Mouse (Mus musculus) kidney, postnatal 36 days (tissue): ENCODE results near the gene Alkbh4.
"Not testable (repeated sequence)": the region's sequence is repeated elsewhere in the genome, so short reads cannot be mapped to it uniquely, and the experiment has no call there.

Source experiments
- DNase-seq, 2 experiments: peaks; one replicate each; pipeline ENCODE4 v3.0.0; 2021 to 2022; ENCODE audit warnings: mixed read lengths in 2 of 2

Alkbh4 gene

GRCm38 (mm10) chr5:136135571-136136291 lies at the start of gene Alkbh4, which contains the start of gene Lrwd1:
Alkbh4 (plus strand) TSS chr5:136136146.
Lrwd1 (minus strand) TSS chr5:136136074.
- DNase-seq, result peak; percentile 98

GRCm38 (mm10) chr5:136086290-136086689 lies 49.7 kb upstream of the Alkbh4 start:
- DNase-seq, result no peak

- DNase-seq, result peak in 1 of 2 experiments; percentile 50
Measured at GRCm38 (mm10) chr5:136088821-136089575, 46.9 kb upstream of the Alkbh4 start.

- DNase-seq, result no peak
Measured at GRCm38 (mm10) chr5:136091927-136092326, 44.0 kb upstream of the Alkbh4 start.

- DNase-seq, result no peak
Measured at GRCm38 (mm10) chr5:136094249-136095010, 41.5 kb upstream of the Alkbh4 start.

- no peak for DNase-seq
Measured at GRCm38 (mm10) chr5:136095089-136095488, 40.9 kb upstream of the Alkbh4 start.

GRCm38 (mm10) chr5:136098536-136098935 lies 37.4 kb upstream of the Alkbh4 start:
- DNase-seq, result peak; percentile 75

GRCm38 (mm10) chr5:136102099-136102820 lies 33.7 kb upstream of the Alkbh4 start:
- peak; percentile 72 to 85 for DNase-seq

- peak in 1 of 2 experiments; percentile 42 for DNase-seq
Measured at GRCm38 (mm10) chr5:136104511-136104910, 31.4 kb upstream of the Alkbh4 start.

- no peak for DNase-seq
Measured at GRCm38 (mm10) chr5:136108486-136108885, 27.5 kb upstream of the Alkbh4 start.

GRCm38 (mm10) chr5:136109042-136109441 lies 26.9 kb upstream of the Alkbh4 start:
- DNase-seq, result no peak

- not testable (repeated sequence) for DNase-seq
Measured at GRCm38 (mm10) chr5:136113546-136113945, 22.4 kb upstream of the Alkbh4 start.

GRCm38 (mm10) chr5:136115891-136116783 lies 19.8 kb upstream of the Alkbh4 start, which contains the start of gene Polr2j:
Polr2j (plus strand) TSS chr5:136116631.
- peak; percentile 96 to 99 for DNase-seq

- no peak for DNase-seq
Measured at GRCm38 (mm10) chr5:136116784-136117112, 19.2 kb upstream of the Alkbh4 start.

- no peak for DNase-seq
Measured at GRCm38 (mm10) chr5:136122165-136122564, 13.8 kb upstream of the Alkbh4 start.

- no peak for DNase-seq
Measured at GRCm38 (mm10) chr5:136136292-136136990, 495 bp downstream of the Alkbh4 start.

- DNase-seq, result peak; percentile 34 to 79
Measured at GRCm38 (mm10) chr5:136137658-136138274, 1.8 kb downstream of the Alkbh4 start.

GRCm38 (mm10) chr5:136139393-136139792 lies 3.4 kb downstream of the Alkbh4 start:
- DNase-seq, result no peak

GRCm38 (mm10) chr5:136140057-136140482 lies 4.1 kb downstream of the Alkbh4 start:
- peak; percentile 5 to 53 for DNase-seq

GRCm38 (mm10) chr5:136142746-136143145 lies 6.8 kb downstream of the Alkbh4 start:
- DNase-seq, result peak in 1 of 2 experiments; percentile 30
